Mouse (Mus musculus): Measurements from ENCODE around the gene Phf11b. TPM values are rescaled to one million over a fixed set of nuclear protein-coding genes. Genes with fewer than 3 reads are reported as not detected.
"Not testable (repeated sequence)": the region's sequence is repeated elsewhere in the genome, so short reads cannot be mapped to it uniquely, and the experiment has no call there.

Phf11b gene
- 1.4 and 1.5 TPM in 2 replicates for polyA plus RNA-seq (2012; rRNA removed)

DNA sequence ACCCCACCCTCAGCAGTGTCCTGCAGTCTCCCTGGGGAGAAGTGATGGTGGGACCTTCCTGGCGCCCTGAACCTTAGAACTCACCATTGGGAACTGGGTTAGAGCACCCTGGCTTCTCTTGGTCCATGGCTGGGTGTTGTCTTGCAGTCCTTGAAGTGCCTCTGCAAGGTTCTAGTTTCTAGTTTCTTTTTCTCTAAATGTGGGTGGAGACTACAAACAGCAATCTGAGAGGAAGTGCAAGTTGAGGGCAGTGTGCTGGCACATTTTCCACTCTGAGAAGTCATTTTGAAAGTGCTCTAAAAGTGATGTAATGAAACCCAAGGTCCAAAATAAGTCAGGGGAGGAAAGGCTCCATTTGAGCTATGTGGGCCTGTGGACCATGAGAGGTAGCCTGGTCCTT is at the start of gene Phf11b:
Gene Phf11b, minus strand, starts transcription at position 163 of the 400 bp plus-strand sequence.
- not testable (repeated sequence) for DNase-seq (ENCODE audit: low read depth, low spot score)
- WGBS: 73% methylated on average over 1 of the region's 1 CpGs

DNA sequence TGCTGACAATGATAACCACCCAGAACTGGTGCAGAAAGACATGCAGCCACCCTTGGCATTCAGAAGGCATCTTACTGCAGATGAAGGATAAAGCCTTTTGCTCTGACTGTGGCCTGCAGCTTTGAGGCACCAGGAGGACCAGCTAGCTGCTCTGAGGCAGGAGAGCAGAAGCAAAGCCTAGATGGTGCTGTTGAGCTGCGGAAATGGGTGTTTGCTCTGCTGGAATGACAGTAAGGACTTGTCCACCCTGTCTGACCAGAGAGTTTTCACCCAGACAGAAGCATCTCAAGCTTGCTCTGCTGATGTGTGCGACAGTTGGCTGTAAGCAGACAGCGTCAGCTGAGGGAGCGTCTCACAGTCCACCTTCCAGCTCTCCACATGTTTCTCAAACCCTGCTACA is 49.0 kb upstream of the Phf11b start:
- not testable (repeated sequence) for DNase-seq (ENCODE audit: low read depth, low spot score)
- WGBS: 54% methylated on average over 4 of the region's 4 CpGs

DNA sequence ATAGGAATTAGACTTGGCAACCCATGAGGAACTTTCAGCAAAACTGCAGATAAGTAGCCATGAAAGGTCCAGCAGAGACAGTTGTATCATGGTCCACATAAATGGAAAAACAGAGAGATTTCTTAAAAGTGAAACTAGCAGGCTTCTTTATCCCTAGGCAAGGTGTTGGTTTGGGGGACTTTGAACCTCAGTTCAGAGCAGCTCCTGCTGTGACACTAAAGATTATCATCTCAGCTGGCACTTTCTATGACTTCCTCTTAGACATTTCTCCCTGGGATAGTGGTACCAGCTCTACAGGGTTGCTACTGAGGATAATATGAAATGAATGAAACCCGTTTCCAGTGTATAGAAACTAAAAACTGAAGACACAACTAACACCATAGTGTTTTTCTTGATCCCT is 48.4 kb upstream of the Phf11b start:
- DNase-seq (ENCODE audit: low read depth, low spot score): no peak
- 34% methylated on average over 1 of the region's 1 CpGs for WGBS

DNA sequence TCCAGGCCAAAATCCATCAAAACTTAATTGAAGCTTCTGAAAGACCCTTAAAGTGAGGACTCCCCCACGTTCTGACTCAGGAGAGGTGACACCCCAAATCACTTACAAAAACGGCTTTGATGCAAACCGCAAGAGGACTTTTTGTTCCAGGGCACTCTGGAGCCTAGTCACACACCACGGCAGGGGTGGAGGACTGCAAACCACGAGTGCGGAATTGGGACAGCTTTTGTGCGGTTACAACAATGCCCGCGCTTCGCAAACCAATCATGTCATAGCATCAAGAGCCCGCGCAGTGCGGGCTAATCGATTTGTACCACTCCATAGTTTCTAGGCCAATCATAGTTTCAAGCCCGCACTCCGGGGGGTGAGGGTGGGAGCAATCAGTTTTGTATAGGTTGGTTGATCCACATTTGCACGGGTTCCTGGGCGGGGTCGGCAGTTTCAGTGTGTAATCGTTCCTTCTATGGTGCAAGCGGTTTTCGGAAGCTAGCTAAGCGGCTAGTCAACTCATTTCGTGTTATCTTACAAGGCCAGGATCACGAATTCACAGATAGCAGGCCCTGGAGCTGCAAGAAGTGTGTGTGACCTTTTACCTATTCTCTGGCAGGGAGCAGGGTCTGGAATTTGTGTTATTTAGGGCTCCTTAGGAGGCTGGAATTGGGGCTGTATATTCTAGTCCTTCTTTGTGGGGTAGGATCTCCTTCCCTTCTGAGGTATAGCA is 29.4 kb upstream of the Phf11b start:
- DNase-seq (ENCODE audit: low read depth, low spot score): no peak
- WGBS: 92% methylated on average over 25 of the region's 25 CpGs

DNA sequence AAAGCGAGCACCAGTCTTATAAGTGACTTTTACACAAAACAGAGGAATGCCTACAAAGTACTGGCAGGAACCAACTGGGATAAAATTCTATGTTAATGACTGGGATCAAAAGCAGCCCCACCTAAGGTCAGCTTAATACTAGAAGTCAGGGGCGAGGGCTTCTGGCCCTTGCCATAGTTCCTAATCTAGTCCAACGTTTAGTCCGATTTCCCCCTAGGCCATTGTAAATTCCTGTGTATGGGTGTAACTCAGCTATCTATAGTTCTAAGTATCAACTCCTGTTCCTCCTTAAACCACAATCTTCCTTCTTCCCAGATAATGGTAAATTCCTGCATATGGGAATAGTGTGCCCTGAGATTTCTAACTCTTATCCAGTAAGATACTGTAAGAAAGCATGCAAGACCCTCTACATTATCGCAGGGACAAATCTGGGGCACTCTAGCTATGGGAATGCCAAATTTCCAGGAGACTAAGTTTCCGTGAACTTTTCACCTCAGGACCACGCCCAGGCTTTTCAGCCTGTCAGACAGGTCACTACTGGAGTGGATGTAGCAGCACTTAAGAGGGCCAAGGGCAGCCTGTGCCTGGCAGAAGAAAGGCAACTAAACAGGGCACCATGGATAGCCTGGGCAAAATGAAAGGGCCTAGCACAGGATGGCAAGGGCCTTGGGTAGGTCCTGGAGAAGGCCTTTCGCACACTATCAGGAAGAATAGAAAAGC is 25.4 kb upstream of the Phf11b start:
- DNase-seq (ENCODE audit: low read depth, low spot score): no peak
- WGBS: 67% methylated on average over 8 of the region's 8 CpGs

DNA sequence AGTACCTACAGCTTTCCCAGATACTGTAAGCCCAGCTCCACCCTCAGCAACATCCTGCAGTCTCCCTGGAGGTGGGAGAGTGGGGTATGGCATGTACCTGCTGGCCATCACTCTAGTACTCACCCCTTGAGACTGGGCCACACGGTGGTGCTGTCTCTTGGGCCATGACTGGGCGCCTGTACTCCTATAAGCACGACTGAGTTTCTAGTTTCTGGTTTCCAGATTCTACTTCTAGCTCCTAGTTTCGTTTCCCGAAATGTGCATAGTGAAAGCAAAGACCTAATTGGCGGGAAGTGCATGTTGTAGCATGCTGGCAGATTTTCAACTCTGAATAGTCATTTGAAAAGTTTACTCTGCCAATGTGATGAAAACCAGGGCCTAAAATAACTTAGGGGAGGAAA is 24.1 kb upstream of the Phf11b start, which contains the start of gene Phf11d:
Gene Phf11d, minus strand, starts transcription at position 227 of the 401 bp plus-strand sequence.
- WGBS: 17% methylated on average over 6 of the region's 6 CpGs
- DNase-seq (ENCODE audit: low read depth, low spot score): peak; percentile 75

DNA sequence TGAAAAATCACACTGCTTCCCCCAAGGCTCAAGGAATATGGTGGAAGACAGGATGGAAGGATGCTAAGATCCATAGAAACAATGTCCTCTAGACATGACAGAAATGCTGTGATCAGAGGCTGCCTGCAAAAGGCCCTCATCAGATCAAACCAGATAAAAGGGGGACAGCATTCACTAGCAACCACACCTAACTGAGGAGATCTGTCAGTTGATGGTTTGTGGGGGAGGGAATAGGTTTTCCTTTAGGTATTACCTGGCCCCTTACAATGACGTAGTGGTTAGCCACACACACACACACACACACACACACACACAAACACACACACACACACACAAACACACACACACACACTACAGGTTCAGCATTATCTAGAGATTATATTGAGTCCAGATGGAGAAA is 1.6 kb downstream of the Phf11b start:
- DNase-seq (ENCODE audit: low read depth, low spot score): no peak
- WGBS: 100% methylated on average over 1 of the region's 1 CpGs

DNA sequence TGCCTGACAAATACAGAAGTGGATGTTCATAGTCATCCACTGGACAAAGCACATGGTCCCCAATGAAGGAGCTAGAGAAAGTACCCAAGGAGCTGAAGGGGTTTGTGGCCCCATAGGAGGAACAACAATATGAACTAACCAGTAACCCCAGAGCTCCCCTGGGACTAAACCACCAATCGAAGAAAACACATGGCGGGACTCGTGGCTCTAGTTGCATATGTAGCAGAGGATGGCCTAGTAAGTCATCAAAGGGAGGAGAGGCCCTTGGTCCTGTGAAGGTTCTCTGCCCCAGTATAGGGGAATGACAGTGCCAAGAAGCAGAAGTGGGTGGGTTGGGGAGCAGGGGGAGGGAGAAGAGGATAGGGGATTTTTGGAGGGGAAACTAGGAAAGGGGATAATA is 5.1 kb downstream of the Phf11b start:
- DNase-seq (ENCODE audit: low read depth, low spot score): not testable (repeated sequence)
- 83% methylated on average over 3 of the region's 3 CpGs for WGBS

DNA sequence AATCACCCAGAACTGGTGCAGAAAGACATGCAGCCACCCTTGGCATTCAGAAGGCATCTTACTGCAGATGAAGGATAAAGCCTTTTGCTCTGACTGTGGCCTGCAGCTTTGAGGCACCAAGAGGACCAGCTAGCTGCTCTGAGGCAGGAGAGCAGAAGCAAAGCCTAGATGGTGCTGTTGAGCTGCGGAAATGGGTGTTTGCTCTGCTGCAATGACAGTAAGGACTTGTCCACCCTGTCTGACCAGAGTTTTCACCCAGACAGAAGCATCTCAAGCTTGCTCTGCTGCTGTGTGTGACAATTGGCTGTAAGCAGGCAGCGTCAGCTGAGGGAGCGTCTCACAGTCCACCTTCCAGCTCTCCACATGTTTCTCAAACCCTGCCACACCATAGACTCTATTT is 10.7 kb downstream of the Phf11b start:
- 21% methylated on average over 3 of the region's 3 CpGs for WGBS
- DNase-seq (ENCODE audit: low read depth, low spot score): not testable (repeated sequence)

DNA sequence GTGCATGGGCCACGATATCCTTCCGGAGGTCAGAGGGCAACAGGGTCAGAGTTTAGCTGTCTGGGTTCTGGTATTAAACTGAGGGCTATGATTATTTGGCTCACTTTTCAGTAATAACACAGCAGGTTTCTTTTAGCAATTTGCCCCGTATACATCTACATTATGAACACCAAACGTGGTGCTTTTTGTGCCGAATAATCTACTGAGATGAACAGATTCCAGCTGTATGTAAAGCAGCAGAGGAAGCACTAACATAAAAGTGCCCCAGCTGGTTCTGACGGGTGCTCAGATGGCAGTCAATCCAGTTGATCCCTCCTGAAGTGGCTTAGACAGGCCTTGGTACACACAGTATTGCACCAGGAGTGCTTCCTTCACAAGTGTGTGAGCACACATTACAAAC is 21.2 kb downstream of the Phf11b start:
- 83% methylated on average over 6 of the region's 6 CpGs for WGBS
- not testable (repeated sequence) for DNase-seq (ENCODE audit: low read depth, low spot score)

DNA sequence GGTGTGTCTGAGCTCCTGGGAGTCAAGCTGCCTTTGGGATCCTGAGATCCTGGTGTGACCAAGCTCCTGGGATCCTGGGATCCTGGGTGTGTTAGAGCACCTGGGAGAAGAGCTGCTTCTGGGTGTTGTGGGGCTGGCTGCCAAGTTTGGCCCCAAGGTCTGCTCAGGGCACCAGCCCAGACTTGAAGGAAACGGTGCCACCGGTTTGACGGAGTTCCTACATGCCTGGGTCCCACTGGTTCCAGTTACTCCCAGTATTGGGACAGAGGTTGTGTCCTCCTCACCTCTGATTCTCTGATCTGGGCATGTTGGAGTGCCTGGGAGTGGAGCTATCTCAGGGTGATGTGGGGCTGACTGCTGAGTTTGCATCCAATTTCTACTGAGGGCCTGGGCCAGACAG is 22.1 kb downstream of the Phf11b start:
- 66% methylated on average over 3 of the region's 3 CpGs for WGBS
- DNase-seq (ENCODE audit: low read depth, low spot score): not testable (repeated sequence)

DNA sequence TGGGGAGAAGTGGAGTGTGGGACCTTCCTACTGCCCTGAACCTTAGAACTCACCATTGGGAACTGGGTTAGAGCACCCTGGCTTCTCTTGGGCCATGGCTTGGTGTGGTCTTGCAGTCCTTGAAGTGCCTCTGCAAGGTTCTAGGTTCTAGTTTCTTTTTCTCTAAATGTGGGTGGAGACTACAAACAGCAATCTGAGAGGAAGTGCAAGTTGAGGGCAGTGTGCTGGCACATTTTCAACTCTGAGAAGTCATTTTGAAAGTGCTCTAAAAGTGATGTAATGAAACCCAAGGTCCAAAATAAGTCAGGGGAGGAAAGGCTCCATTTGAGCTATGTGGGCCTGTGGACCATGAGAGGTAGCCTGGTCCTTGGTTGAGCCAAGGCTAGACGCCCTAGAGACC is 43.8 kb downstream of the Phf11b start, which contains the start of gene Phf11a:
Gene Phf11a, minus strand, starts transcription at position 132 of the 400 bp plus-strand sequence.
- WGBS: 81% methylated on average over 1 of the region's 1 CpGs
- DNase-seq (ENCODE audit: low read depth, low spot score): not testable (repeated sequence)

DNA sequence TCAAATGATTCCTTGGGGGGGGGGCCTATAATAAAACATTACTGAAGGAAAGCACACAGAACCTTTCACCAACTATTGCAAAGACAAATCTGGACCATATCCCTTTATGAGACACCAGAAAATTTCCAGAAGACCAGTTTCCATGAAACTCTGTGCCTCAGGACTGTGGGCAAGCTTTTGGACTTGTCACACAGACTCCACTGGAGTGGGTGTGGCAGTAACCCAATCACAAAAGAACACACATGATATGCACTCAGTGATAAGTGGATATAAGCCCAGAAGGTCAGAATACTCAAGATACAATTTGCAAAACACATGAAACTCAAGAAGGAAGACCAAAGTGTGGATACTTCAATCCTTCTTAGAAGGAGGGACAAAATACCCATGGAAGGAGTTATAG is 49.4 kb downstream of the Phf11b start:
- not testable (repeated sequence) for DNase-seq (ENCODE audit: low read depth, low spot score)

DNA sequence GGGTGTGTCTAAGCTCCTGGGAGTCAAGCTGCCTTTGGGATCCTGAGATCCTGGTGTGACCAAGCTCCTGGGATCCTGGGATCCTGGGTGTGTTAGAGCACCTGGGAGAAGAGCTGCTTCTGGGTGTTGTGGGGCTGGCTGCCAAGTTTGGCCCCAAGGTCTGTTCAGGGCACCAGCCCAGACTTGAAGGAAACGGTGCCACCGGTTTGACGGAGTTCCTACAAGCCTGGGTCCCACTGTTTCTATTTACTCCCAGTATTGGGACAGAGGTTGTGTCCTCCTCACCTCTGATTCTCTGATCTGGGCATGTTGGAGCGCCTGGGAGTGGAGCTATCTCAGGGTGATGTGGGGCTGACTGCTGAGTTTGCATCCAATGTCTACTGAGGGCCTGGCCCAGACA is 66.2 kb downstream of the Phf11b start:
- 77% methylated on average over 4 of the region's 4 CpGs for WGBS
- not testable (repeated sequence) for DNase-seq (ENCODE audit: low read depth, low spot score)

Other genes starting within 250 kb of the Phf11b start
- gene 1700129C05Rik, start 198.5 kb downstream of the Phf11b start, polyA plus RNA-seq (2012; rRNA removed): not detected in 2 replicates
- gene Gm5142, start 162.6 kb downstream of the Phf11b start, polyA plus RNA-seq (2012; rRNA removed): not detected in 2 replicates
- 13.9 and 24.3 TPM in 2 replicates for gene Rcbtb1, start 140.1 kb downstream of the Phf11b start, polyA plus RNA-seq (2012; rRNA removed)
- not detected in 2 replicates for gene Gm6904, start 81.1 kb downstream of the Phf11b start, polyA plus RNA-seq (2012; rRNA removed)
- 0.48 and 0.92 TPM in 2 replicates for gene Phf11a, start 43.8 kb downstream of the Phf11b start, polyA plus RNA-seq (2012; rRNA removed)
- gene Phf11d, start 24.1 kb upstream of the Phf11b start, polyA plus RNA-seq (2012; rRNA removed): 3.0 and 4.3 TPM in 2 replicates
- gene Phf11c, start 54.0 kb upstream of the Phf11b start, polyA plus RNA-seq (2012; rRNA removed): 0.52 and 0.86 TPM in 2 replicates
- gene Setdb2, start 99.5 kb upstream of the Phf11b start, polyA plus RNA-seq (2012; rRNA removed): 2.5 and 4.1 TPM in 2 replicates
- gene Cab39l, start 99.6 kb upstream of the Phf11b start, polyA plus RNA-seq (2012; rRNA removed): 8.4 and 8.6 TPM in 2 replicates

Data from large intestine, adult 2 months (tissue).